Mouse (Mus musculus) thymus, adult 18-20 months (tissue): ENCODE data around the gene 4933427I04Rik.

Experiments
- DNase-seq, 2 experiments: peaks; one replicate each; pipeline ENCODE4 v3.0.0; 2022; ENCODE audit warnings: mixed read lengths in 2 of 2

Gene 4933427I04Rik

GRCm38 (mm10) chr4:123859379-123859778, at the start of gene 4933427I04Rik:
Gene 4933427I04Rik, plus strand, starts transcription at chr4:123859679.
- no peak for DNase-seq

DNA sequence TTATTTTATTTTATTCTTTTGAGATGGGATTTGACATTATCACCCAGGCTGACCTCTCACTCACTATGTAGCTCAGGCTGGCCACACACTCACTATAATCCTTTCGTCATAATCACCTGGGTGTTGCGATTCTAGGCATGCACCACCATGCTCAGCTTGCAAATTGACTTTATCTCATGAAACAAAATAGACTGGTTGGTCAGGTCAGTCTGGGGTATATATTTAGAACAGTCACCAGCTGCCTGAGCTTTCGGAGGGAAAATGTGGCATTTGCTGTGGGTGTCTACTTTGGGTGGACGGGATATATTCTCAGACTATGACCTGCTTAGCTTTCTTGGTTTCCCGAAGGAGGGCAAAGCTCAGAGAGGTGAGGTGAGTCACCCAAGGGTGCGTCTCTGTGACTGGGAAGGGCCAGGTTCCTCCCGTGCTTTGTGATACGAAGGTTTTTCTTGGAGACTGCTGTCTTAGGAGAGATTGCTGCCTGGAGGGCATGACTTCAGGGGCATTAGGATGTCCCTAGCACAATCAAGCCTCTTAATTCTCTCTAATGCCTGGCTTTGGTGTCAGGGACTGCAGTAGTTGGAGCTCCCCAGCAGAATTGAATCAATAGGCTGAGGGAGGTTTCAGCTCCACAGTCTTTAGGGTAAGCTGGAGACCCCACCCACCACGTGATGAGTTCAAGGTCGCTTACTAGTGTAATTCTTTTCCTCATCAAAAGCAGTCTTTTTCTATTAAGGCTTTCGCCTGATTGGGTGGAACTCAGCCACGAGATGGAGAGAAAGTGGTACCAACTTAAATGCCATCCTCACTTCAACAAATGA, 48.8 kb upstream of the 4933427I04Rik start:
- DNase-seq: no peak

GRCm38 (mm10) chr4:123812525-123812924, 47.0 kb upstream of the 4933427I04Rik start:
- DNase-seq: no peak

GRCm38 (mm10) chr4:123814030-123814501, 45.4 kb upstream of the 4933427I04Rik start:
- no peak for DNase-seq

DNA sequence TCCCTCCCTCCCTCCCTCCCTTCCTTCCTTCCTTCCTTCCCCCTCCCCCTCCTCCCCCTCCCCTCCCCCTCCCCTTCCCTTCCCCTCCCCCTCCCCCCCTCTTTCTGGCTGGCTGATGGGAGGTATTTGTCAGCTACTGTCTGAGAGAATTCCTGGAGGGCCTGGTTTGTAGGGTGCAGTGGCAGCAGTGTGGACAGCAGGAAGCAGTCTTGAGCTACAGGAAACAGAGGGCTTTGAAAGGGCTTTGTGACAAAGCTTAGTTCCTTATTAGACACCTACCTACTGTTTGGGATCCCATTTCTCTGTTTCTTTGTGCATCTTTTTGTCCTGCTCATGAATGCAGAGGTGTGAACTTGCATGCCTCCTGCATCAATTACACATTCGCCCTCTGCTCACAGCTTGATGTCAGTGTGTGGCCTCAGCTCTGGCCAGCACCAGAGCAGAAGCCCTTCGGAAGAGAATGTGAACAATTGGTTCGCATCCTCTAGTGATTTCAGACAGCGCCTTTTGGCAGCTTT, 40.3 kb upstream of the 4933427I04Rik start:
- DNase-seq: no peak

GRCm38 (mm10) chr4:123842126-123842525, 17.4 kb upstream of the 4933427I04Rik start:
- no peak for DNase-seq

GRCm38 (mm10) chr4:123856888-123857287, 2.6 kb upstream of the 4933427I04Rik start:
- no peak for DNase-seq

- no peak for DNase-seq
Observed at GRCm38 (mm10) chr4:123858090-123858489, 1.4 kb upstream of the 4933427I04Rik start.

GRCm38 (mm10) chr4:123859803-123860202, 324 bp downstream of the 4933427I04Rik start:
- DNase-seq: no peak

DNA sequence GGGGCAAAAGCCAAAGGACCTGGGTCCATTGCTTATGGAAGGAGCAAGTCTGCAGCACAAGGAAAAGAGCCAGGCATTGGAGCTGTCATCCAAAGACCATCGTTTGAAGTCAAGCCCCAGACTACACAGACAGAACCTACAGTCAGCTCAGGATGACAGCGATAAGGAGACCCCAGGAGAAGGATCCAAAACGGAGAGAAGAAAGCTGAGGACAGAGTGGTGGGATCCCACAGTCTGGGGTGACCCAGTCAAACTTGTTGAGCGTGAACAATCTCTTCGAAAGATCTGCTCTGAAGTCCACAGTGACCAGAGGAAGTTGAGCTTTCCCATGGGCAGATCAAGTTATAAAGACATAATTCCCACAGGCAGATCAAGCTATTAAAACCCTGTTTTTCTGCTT, 1.1 kb downstream of the 4933427I04Rik start:
- no peak for DNase-seq

DNA sequence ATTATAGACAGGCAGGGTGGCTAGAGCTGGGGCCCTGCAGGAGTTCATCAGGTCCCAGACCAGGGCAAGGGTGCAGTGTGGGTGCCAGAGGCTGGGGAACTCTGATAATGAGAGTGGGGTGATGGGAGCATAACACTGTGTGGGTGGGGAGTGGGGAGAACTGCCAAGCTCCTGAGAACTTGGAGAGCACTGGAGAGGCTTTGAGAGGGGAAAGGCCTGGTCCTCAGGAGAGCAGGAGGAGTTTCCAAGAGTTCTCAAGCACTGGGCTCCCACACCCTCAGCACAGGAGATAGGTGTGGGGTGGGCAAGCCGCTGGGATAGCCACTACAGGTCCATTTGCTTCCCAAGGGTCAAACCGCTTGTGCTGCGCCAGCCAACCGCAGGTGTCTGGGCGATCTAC, 34.2 kb downstream of the 4933427I04Rik start:
- no peak for DNase-seq

GRCm38 (mm10) chr4:123894295-123894694, 34.8 kb downstream of the 4933427I04Rik start:
- no peak for DNase-seq

DNA sequence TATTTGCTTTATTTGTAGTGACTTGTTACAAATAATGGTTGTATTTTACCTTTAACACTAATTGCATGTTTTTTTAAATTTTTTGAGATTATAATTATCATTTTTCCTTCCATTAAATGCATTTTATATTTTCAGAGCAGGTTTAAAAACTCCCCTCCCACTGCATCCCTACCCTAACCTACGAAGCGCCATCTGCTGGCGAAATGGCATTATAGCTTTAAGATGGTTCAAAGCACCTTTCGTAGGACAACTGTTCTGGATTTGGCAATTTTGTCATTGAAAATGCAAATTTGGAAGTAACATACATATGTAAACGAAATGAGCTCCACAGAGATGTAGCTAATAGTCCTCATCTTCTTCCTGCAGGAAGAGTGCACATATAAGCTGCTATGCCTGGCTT, 39.2 kb downstream of the 4933427I04Rik start:
- no peak for DNase-seq

- DNase-seq: no peak
Observed at GRCm38 (mm10) chr4:123903432-123903831, 44.0 kb downstream of the 4933427I04Rik start.

DNA sequence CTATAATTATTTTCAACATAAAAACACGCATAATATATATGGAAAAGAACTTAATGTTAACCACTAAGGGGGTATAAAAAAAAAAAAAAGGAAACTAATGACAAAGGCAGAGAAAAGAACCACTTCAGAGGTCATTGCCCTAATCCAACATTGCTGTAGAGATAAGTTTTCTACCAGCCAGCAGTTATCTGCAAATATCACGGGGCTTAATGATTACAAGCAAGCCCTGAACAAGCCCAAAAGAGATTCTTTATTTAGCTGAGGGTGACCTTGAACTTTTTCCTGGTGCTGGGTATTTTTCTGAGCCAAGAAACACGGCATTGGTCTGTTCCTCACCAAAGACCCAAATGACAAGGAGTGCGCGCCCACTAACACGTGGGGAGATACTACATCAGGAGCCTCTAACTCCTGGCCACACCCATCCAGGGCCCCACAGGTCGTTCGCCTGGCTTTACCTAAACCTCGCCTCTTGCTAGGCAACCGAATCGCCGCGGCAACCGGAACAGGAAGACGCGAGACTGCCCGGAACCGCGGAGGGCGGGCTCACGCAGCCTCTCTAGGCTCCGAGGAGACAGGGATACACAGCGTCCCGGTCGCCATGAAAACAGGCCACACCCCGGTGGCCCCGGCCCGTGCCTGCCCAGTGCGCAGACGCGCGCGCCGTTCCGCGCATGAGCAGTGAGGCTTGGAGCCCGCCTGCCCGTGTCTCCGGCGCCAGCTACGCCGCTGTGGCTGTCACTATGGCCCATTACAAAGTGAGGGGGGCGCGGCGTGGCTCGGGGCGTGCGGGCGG, 45.0 kb downstream of the 4933427I04Rik start, which contains the start of gene Mycbp:
Gene Mycbp (plus strand): TSS at position 500 of the 793 bp plus-strand sequence.
- peak; percentile 98 to 99 for DNase-seq

DNA sequence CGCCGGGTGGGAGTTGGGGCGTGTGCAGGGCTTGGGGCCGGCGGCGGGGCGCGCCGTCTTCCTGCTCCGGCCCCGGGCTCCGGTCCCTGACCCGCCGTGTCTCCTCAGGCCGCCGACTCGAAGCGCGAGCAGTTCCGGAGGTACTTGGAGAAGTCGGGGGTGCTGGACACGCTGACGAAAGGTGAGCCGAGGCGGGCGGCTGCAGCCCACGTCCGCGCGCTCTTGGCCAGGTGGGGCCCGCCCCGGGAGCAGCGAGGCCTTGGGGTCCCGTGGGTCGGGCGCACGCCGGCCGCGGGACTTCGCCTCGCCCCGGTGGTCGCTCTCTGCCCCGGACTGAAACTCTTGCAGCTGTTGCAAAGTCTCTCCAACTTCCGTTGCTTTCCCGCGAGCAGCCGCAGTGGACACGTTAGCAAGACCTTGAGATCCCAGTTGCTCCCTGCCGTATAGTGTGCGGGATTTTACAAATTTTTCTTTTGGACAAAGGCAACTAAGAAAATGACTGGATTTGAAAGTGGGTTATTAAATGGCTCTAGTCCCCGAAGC, 45.7 kb downstream of the 4933427I04Rik start:
- no peak for DNase-seq

- no peak for DNase-seq
Observed at GRCm38 (mm10) chr4:123911503-123911902, 52.0 kb downstream of the 4933427I04Rik start.

DNA sequence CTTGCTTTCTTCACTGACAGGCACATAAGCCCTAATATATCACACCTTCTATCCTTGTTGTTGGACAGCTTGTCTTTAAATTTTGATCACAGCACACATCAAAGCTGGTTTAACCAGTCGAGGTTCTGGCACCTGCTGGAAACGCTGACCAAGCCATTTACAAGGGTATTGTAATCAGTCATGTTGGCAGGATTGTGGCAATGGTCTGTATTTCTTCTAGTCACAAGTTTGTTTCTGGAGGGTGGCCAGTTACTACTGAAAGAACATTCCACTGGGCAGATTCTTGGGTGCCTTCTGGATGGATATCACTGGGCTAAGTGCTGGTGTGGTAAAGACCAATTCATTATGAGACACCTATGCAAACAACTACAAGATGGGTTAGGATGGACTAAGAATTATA, 53.0 kb downstream of the 4933427I04Rik start:
- DNase-seq: no peak
